Mouse (Mus musculus): ENCODE measurements around the gene Coq3. TPM values are rescaled to one million over a fixed set of nuclear protein-coding genes. Genes with fewer than 3 reads are reported as not detected.
A peak's percentile ranks its signal among the peaks of the same experiment; 100 is the strongest.

Coq3 gene
- 5.4 and 6.0 TPM in 2 replicates for polyA plus RNA-seq (2012; ENCODE audit: insufficient read depth, insufficient read length, missing spikeins)

- peak within 1 kb of the TSS; percentile 78 for H3K4me3 ChIP-seq (ENCODE audit: insufficient read depth, low read length)
- TF ChIP-seq POLR2A (IDR thresholded peaks at IDR 0.05; ENCODE audit: borderline replicate concordance, low read depth, low read length) = no peak; the same call in 1 of the 2 replicates
- TF ChIP-seq CTCF (IDR thresholded peaks at IDR 0.05; ENCODE audit: low read depth, low read length) = no peak
- H3K4me1 ChIP-seq (ENCODE audit: control insufficient read depth, insufficient read depth, low read length) = peaks cover 3% of the 10 kb centered on the region; the same call in 1 of the 2 replicates
- H3K27ac ChIP-seq (ENCODE audit: insufficient read depth, low read depth, low read length) = peak within 1 kb of the TSS; percentile 75
These were observed at the start of gene Coq3 for GRCm38 (mm10) chr4:21879565-21880220. Gene Coq3, plus strand, starts transcription at chr4:21879673.

GRCm38 (mm10) chr4:21832844-21833243, 46.6 kb upstream of the Coq3 start:
- no peaks in the 10 kb centered on the region for H3K4me1 ChIP-seq (ENCODE audit: control insufficient read depth, insufficient read depth, low read length)
- no peak overlapping the region for H3K4me3 ChIP-seq (ENCODE audit: insufficient read depth, low read length)
- TF ChIP-seq POLR2A (IDR thresholded peaks at IDR 0.05; ENCODE audit: borderline replicate concordance, low read depth, low read length) (no peak), CTCF (IDR thresholded peaks at IDR 0.05; ENCODE audit: low read depth, low read length) (no peak)
- H3K27ac ChIP-seq (ENCODE audit: insufficient read depth, low read depth, low read length) = no peak overlapping the region

GRCm38 (mm10) chr4:21847481-21848286, 31.8 kb upstream of the Coq3 start, which contains the start of gene Pnisr:
Gene Pnisr, plus strand, starts transcription at chr4:21847583.
- Histone ChIP-seq H3K4me3 (ENCODE audit: insufficient read depth, low read length) (peak within 1 kb of the TSS; percentile 89), H3K27ac (ENCODE audit: insufficient read depth, low read depth, low read length) (peak within 1 kb of the TSS; percentile 98), H3K4me1 (ENCODE audit: control insufficient read depth, insufficient read depth, low read length) (peaks cover 20% of the 10 kb centered on the region)
- TF ChIP-seq POLR2A (IDR thresholded peaks at IDR 0.05; ENCODE audit: borderline replicate concordance, low read depth, low read length) (no peak), CTCF (IDR thresholded peaks at IDR 0.05; ENCODE audit: low read depth, low read length) (peak; percentile 62)

DNA sequence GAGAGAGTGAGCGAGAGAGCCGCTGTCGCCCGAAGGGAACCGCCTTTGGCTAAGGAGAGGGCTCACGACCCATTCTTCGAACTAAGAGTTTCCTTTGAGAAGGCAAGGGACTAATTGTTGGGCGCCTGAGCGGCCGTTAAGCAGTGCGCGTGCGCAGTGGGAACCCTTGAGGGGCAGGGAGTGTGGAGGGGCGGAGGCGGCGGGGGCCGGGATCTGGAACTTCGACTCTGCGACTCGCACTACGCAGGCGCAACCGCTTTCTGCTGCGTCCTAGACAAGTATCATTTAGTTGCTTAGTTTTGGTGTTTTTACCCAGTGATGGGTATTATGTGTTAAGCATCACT, 31.2 kb upstream of the Coq3 start:
- Histone ChIP-seq H3K4me1 (ENCODE audit: control insufficient read depth, insufficient read depth, low read length) (peaks cover 20% of the 10 kb centered on the region), H3K4me3 (ENCODE audit: insufficient read depth, low read length) (peak overlapping the region; percentile 89), H3K27ac (ENCODE audit: insufficient read depth, low read depth, low read length) (peak overlapping the region; percentile 95)
- TF ChIP-seq POLR2A (IDR thresholded peaks at IDR 0.05; ENCODE audit: borderline replicate concordance, low read depth, low read length) = no peak
- no peak for TF ChIP-seq CTCF (IDR thresholded peaks at IDR 0.05; ENCODE audit: low read depth, low read length)

DNA sequence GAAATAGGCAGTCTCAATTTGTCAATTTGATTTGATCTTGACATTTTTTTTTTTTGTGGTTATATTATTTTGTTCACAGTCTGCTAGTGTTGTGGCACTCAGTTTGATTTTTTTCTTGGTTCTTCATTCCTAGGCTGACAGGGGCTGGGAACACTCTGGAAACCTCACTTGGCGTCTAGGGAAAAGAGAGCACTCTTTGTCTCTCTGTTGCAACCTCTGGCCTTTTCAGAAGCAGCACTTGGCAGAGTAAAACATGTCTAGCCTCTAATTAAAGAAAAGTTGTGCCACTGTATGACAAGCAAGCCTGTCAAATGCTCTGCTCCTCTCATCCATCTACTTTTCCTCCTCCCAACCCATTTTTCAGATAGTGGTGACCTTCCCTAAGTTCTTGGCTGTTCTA, 22.0 kb upstream of the Coq3 start:
- TF ChIP-seq CTCF (IDR thresholded peaks at IDR 0.05; ENCODE audit: low read depth, low read length) = no peak
- TF ChIP-seq POLR2A (IDR thresholded peaks at IDR 0.05; ENCODE audit: borderline replicate concordance, low read depth, low read length) = no peak

DNA sequence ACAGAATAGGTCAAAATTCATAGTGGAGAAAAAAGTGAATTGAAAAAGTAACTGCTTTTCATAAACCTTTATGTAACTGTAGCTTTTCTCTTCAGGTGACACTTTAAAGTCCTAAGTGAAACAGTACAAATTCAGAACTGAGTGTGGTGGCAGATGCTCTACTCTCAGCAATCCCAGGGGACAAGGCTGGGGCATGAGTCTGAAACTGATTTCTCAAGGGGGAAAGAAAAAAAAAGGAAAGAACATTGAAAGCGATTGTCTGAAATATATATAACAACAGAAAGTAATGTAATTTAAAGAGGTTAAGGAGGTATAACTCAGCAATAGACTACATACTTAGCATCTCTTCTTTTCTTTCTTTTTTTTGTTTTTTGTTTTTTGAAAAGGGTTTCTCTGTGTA, 14.2 kb upstream of the Coq3 start:
- TF ChIP-seq POLR2A (IDR thresholded peaks at IDR 0.05; ENCODE audit: borderline replicate concordance, low read depth, low read length) (no peak), CTCF (IDR thresholded peaks at IDR 0.05; ENCODE audit: low read depth, low read length) (no peak)
- H3K4me3 ChIP-seq (ENCODE audit: insufficient read depth, low read length) = no peak overlapping the region
- H3K27ac ChIP-seq (ENCODE audit: insufficient read depth, low read depth, low read length) = no peak overlapping the region
- H3K4me1 ChIP-seq (ENCODE audit: control insufficient read depth, insufficient read depth, low read length) = no peaks in the 10 kb centered on the region

More for the DNA sequence above, 22.0 kb upstream of the Coq3 start:
- Histone ChIP-seq H3K4me1 (ENCODE audit: control insufficient read depth, insufficient read depth, low read length) (no peaks in the 10 kb centered on the region), H3K4me3 (ENCODE audit: insufficient read depth, low read length) (no peak overlapping the region), H3K27ac (ENCODE audit: insufficient read depth, low read depth, low read length) (no peak overlapping the region)

DNA sequence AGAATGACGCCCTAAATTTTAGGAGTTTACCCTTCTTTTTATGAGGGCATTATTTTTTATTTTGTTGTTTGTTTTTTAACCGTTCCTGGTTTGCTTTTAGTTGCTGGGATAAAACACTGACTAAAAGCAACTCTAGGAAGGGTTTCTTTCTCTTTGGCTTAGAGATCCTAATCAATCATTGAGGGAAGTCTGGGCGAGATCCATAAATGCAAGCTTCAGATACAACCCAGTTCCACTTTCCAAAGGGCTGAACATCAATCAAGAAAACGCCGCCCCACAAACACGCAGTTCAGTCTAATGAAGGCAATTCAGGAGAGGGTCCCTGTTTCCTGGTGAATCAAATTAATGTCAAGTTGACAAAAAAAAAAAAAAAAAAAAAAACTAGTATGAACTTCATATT, 697 bp upstream of the Coq3 start:
- peaks cover 3% of the 10 kb centered on the region; the same call in 1 of the 2 replicates for H3K4me1 ChIP-seq (ENCODE audit: control insufficient read depth, insufficient read depth, low read length)
- H3K4me3 ChIP-seq (ENCODE audit: insufficient read depth, low read length) = peak overlapping the region; percentile 78
- no peak for TF ChIP-seq CTCF (IDR thresholded peaks at IDR 0.05; ENCODE audit: low read depth, low read length)
- TF ChIP-seq POLR2A (IDR thresholded peaks at IDR 0.05; ENCODE audit: borderline replicate concordance, low read depth, low read length) = no peak
- H3K27ac ChIP-seq (ENCODE audit: insufficient read depth, low read depth, low read length) = no peak overlapping the region

- H3K4me3 ChIP-seq (ENCODE audit: insufficient read depth, low read length) = no peak overlapping the region
- H3K4me1 ChIP-seq (ENCODE audit: control insufficient read depth, insufficient read depth, low read length) = peaks cover 3% of the 10 kb centered on the region; the same call in 1 of the 2 replicates
- no peak overlapping the region for H3K27ac ChIP-seq (ENCODE audit: insufficient read depth, low read depth, low read length)
- TF ChIP-seq CTCF (IDR thresholded peaks at IDR 0.05; ENCODE audit: low read depth, low read length) (no peak), POLR2A (IDR thresholded peaks at IDR 0.05; ENCODE audit: borderline replicate concordance, low read depth, low read length) (no peak)
These were observed 3.3 kb downstream of the Coq3 start for GRCm38 (mm10) chr4:21882806-21883205.

DNA sequence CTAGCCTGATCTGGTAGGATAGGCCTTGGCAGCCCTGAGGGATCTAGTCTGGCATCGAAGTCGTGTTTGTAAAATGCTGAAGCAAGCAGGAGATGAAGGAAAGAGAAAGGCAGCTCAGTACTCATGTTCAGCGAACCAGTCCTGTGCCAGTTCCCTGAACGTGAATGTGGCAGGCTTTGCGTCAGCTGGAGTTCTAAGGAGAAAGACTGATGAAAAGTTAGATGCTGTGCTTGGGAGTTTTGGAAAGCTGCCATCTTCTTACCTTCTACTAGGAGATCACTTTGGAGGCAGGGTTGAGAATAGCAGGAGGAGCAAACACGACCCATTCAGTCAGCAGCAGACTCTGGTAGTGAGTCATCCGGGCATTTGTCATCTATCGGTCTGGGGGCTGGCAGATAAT, 6.4 kb downstream of the Coq3 start:
- Histone ChIP-seq H3K4me3 (ENCODE audit: insufficient read depth, low read length) (no peak overlapping the region), H3K27ac (ENCODE audit: insufficient read depth, low read depth, low read length) (no peak overlapping the region), H3K4me1 (ENCODE audit: control insufficient read depth, insufficient read depth, low read length) (peaks cover 2% of the 10 kb centered on the region; the same call in 1 of the 2 replicates)
- TF ChIP-seq CTCF (IDR thresholded peaks at IDR 0.05; ENCODE audit: low read depth, low read length) (no peak), POLR2A (IDR thresholded peaks at IDR 0.05; ENCODE audit: borderline replicate concordance, low read depth, low read length) (no peak)

Measured in bone marrow macrophage, adult 2 months (primary cell).